Mouse (Mus musculus) sigmoid colon, adult 10 weeks (tissue): ENCODE results near the gene Rasgrf1. TPM values are rescaled to one million over a fixed set of nuclear protein-coding genes. Genes with fewer than 3 reads are reported as not detected.

Experiments
- polyA plus RNA-seq: library from polyadenylated mRNA; stranded (reverse); fragments of 350-450 nt; fragmentation: Illumina TruSeq; extraction: RNeasy Lipid Tissue Mini Kit (QIAGEN cat#74804); gene quantifications from one replicate; pipeline ENCODE4 v1.2.3, GENCODE M21; 2014; ENCODE audit warnings: low read depth, low replicate concordance

Rasgrf1 gene
- not detected for polyA plus RNA-seq

GRCm38 (mm10) chr9:89909131-89910010 lies at the start of gene Rasgrf1:
Rasgrf1 (plus strand) TSS chr9:89909908.

DNA sequence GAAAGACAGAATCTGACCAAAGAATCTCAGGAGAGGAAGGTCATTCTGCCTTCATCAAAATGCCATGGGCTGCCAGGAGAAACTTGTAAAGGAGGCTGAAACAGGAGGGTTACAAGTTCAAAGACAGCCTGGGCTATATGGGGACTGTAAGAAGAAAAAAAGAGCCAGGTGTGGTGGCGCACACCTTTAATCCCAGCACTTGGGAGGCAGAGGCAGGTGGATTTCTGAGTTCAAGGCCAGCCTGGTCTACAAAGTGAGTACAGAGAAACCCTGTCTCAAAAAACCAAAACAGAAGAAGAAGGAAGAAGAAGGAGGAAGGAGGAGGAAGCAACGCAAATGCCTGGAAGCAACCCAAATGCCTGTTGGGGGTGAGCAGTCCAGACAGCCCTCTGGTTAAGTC lies 144.1 kb downstream of the Rasgrf1 start, which contains the start of gene Ctsh:
Ctsh (plus strand) TSS at position 301 of the 400 bp plus-strand sequence.

Other genes with a start within 250 kb of the Rasgrf1 start
- gene Tmed3, start 204.8 kb upstream of the Rasgrf1 start, polyA plus RNA-seq = 21.8 TPM
- gene Ankrd34c, start 171.4 kb upstream of the Rasgrf1 start, polyA plus RNA-seq = not detected
- 175 TPM for gene Ctsh, start 144.2 kb downstream of the Rasgrf1 start, polyA plus RNA-seq
- gene Morf4l1, start 204.9 kb downstream of the Rasgrf1 start, polyA plus RNA-seq = 500 TPM